Mouse (Mus musculus): ENCODE measurements around the gene Raver2. TPM values are rescaled to one million over a fixed set of nuclear protein-coding genes. Genes with fewer than 3 reads are reported as not detected.

Raver2 gene
- polyA plus RNA-seq (2012; fragmentation: generic; extraction: Trizol), result 0.04 TPM

DNA sequence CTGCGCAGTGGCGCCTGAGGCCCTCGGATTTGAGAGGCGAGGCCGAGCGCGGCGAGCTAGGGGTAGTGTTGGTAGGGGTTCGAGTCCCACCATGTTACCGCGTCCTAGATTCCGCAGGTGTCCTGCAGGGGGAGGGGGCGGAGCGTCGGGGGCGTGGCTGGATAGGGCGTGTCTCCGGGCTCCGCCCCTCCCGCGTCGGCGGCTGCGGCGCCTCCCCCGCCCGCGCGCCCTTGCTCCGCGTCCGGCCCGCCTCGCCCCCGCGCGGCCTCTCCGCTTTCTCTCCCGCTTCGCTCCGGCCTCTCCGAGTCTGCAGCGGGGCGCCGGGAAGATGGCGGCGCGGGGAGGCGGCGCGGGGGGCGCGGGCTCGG is at the start of gene Raver2:
Gene Raver2 (plus strand): TSS at position 198 of the 368 bp plus-strand sequence.
- no peak within 1 kb of the TSS for H3ac ChIP-seq (ENCODE audit: control insufficient read depth, insufficient read length)
- no peaks in the 10 kb centered on the region for H3K36me3 ChIP-seq (ENCODE audit: control insufficient read depth, insufficient read depth)
- peaks cover 19% of the 10 kb centered on the region for H3K27me3 ChIP-seq (ENCODE audit: control insufficient read depth, insufficient read depth, insufficient read length)
- H3K4me2 ChIP-seq (ENCODE audit: low read depth), result no peak within 1 kb of the TSS
- H3K79me2 ChIP-seq (ENCODE audit: control insufficient read depth, insufficient read depth), result no peaks in the 10 kb centered on the region
- no peak within 1 kb of the TSS for H3K4me3 ChIP-seq
- TF ChIP-seq MYOG (IDR thresholded peaks at IDR 0.05; ENCODE audit: control insufficient read depth in 1 of 3, insufficient read depth in 1 of 3, insufficient read length in 2 of 3, low read depth in 2 of 3) (no peak), E2F4 (IDR thresholded peaks at IDR 0.05; ENCODE audit: insufficient read depth) (no peak), REST (IDR thresholded peaks at IDR 0.05; ENCODE audit: insufficient read depth, insufficient read length) (no peak), USF1 (IDR thresholded peaks at IDR 0.05; ENCODE audit: low read depth) (no peak), TCF12 (IDR thresholded peaks at IDR 0.05; ENCODE audit: insufficient read depth, poor library complexity, severe bottlenecking) (no peak), MAX (IDR thresholded peaks at IDR 0.05; ENCODE audit: low read depth) (no peak), CEBPB (IDR thresholded peaks at IDR 0.05; ENCODE audit: insufficient read depth, poor library complexity, severe bottlenecking) (no peak), POLR2A (IDR thresholded peaks at IDR 0.05; ENCODE audit: insufficient read length, low read depth) (no peak), MYOD1 (IDR thresholded peaks at IDR 0.05; ENCODE audit: control insufficient read depth in 1 of 3, insufficient read length in 2 of 3, low read depth in 2 of 3) (no peak), TCF3 (IDR thresholded peaks at IDR 0.05; ENCODE audit: insufficient read length, low read depth) (no peak), SRF (IDR thresholded peaks at IDR 0.05; ENCODE audit: control insufficient read depth, insufficient read length, low read depth) (no peak), POLR2AphosphoS2 (IDR thresholded peaks at IDR 0.05; ENCODE audit: insufficient read length, low read depth) (no peak)

- TF ChIP-seq MYOD1 (IDR thresholded peaks at IDR 0.05; ENCODE audit: control insufficient read depth in 1 of 3, insufficient read length in 2 of 3, low read depth in 2 of 3), result no peak
- no peak for TF ChIP-seq POLR2A (IDR thresholded peaks at IDR 0.05; ENCODE audit: insufficient read length, low read depth)
- TF ChIP-seq MAX (IDR thresholded peaks at IDR 0.05; ENCODE audit: low read depth), result no peak
- TF ChIP-seq REST (IDR thresholded peaks at IDR 0.05; ENCODE audit: insufficient read depth, insufficient read length), result no peak
- no peak for TF ChIP-seq E2F4 (IDR thresholded peaks at IDR 0.05; ENCODE audit: insufficient read depth)
- TF ChIP-seq USF1 (IDR thresholded peaks at IDR 0.05; ENCODE audit: low read depth), result no peak
- TF ChIP-seq MYOG (IDR thresholded peaks at IDR 0.05; ENCODE audit: control insufficient read depth in 1 of 3, insufficient read depth in 1 of 3, insufficient read length in 2 of 3, low read depth in 2 of 3), result no peak
- TF ChIP-seq TCF12 (IDR thresholded peaks at IDR 0.05; ENCODE audit: insufficient read depth, poor library complexity, severe bottlenecking), result no peak
- no peak for TF ChIP-seq POLR2AphosphoS2 (IDR thresholded peaks at IDR 0.05; ENCODE audit: insufficient read length, low read depth)
- TF ChIP-seq CEBPB (IDR thresholded peaks at IDR 0.05; ENCODE audit: insufficient read depth, poor library complexity, severe bottlenecking), result no peak
- TF ChIP-seq SRF (IDR thresholded peaks at IDR 0.05; ENCODE audit: control insufficient read depth, insufficient read length, low read depth), result no peak
- H3K4me3 ChIP-seq, result no peak within 1 kb of the TSS
These were observed 48.2 kb upstream of the Raver2 start, which contains the start of gene Gm10577 for GRCm38 (mm10) chr4:101020596-101020995. Gm10577 (minus strand) TSS chr4:101020696.

DNA sequence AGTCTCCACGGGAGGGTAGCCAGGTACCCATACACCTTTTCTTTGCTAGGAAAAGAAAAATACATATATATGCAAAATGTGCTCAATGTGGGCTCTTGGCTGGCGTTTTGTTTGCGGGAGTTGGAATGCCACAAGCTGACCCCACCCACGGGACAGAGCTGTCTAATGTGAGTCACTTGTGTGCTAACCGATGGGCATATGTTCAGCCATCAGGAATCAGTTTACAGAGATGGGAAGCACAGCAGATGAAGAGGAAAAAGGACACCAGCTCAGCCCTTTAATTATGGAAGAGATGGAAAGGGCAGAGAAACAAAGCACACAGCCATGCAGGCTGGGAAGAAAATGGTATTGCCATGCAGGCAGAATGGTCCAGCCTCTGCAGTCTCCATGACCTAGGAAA is 42.2 kb upstream of the Raver2 start:
- no peaks in the 10 kb centered on the region for H3K79me2 ChIP-seq (ENCODE audit: control insufficient read depth, insufficient read depth)
- H3K36me3 ChIP-seq (ENCODE audit: control insufficient read depth, insufficient read depth), result no peaks in the 10 kb centered on the region
- H3ac ChIP-seq (ENCODE audit: control insufficient read depth, insufficient read length), result no peak overlapping the region
- TF ChIP-seq POLR2A (IDR thresholded peaks at IDR 0.05; ENCODE audit: insufficient read length, low read depth), result no peak
- no peak for TF ChIP-seq TCF12 (IDR thresholded peaks at IDR 0.05; ENCODE audit: insufficient read depth, poor library complexity, severe bottlenecking)
- no peak for TF ChIP-seq REST (IDR thresholded peaks at IDR 0.05; ENCODE audit: insufficient read depth, insufficient read length)
- no peak for TF ChIP-seq USF1 (IDR thresholded peaks at IDR 0.05; ENCODE audit: low read depth)
- TF ChIP-seq MYOD1 (IDR thresholded peaks at IDR 0.05; ENCODE audit: control insufficient read depth in 1 of 3, insufficient read length in 2 of 3, low read depth in 2 of 3), result no peak
- TF ChIP-seq E2F4 (IDR thresholded peaks at IDR 0.05; ENCODE audit: insufficient read depth), result no peak
- no peak for TF ChIP-seq MAX (IDR thresholded peaks at IDR 0.05; ENCODE audit: low read depth)
- no peak for TF ChIP-seq TCF3 (IDR thresholded peaks at IDR 0.05; ENCODE audit: insufficient read length, low read depth)
- TF ChIP-seq MYOG (IDR thresholded peaks at IDR 0.05; ENCODE audit: control insufficient read depth in 1 of 3, insufficient read depth in 1 of 3, insufficient read length in 2 of 3, low read depth in 2 of 3), result no peak
- TF ChIP-seq POLR2AphosphoS2 (IDR thresholded peaks at IDR 0.05; ENCODE audit: insufficient read length, low read depth), result no peak
- no peak for TF ChIP-seq SRF (IDR thresholded peaks at IDR 0.05; ENCODE audit: control insufficient read depth, insufficient read length, low read depth)
- no peak for TF ChIP-seq CEBPB (IDR thresholded peaks at IDR 0.05; ENCODE audit: insufficient read depth, poor library complexity, severe bottlenecking)
- H3K4me2 ChIP-seq (ENCODE audit: low read depth), result no peak overlapping the region
- no peak overlapping the region for H3K4me3 ChIP-seq
- H3K27me3 ChIP-seq (ENCODE audit: control insufficient read depth, insufficient read depth, insufficient read length), result no peaks in the 10 kb centered on the region

More at GRCm38 (mm10) chr4:101020596-101020995, 48.2 kb upstream of the Raver2 start, which contains the start of gene Gm10577:
- Histone ChIP-seq H3K4me2 (ENCODE audit: low read depth) (no peak within 1 kb of the TSS), H3K79me2 (ENCODE audit: control insufficient read depth, insufficient read depth) (no peaks in the 10 kb centered on the region), H3K36me3 (ENCODE audit: control insufficient read depth, insufficient read depth) (no peaks in the 10 kb centered on the region), H3ac (ENCODE audit: control insufficient read depth, insufficient read length) (no peak within 1 kb of the TSS), H3K27me3 (ENCODE audit: control insufficient read depth, insufficient read depth, insufficient read length) (no peaks in the 10 kb centered on the region)

DNA sequence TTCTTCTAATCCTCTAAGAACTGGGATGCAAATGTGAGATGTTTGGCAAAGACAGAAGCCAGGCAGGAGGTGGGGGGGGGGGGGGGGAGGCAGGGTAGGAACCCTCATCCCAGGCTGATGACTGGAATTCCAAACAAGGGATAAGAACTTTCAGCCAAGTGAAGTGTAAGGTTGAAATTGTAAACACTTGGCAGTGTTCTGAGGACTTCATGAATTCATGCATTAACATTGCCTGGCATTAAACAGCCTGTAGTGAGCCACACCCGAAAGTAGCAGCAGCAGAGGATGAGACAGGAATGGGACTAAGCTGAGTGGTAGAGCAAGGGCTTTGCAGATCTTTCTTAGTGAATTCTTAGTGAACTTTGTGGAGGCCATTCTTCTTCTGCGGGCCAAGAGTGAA is 41.8 kb upstream of the Raver2 start:
- no peak overlapping the region for H3K4me2 ChIP-seq (ENCODE audit: low read depth)
- TF ChIP-seq REST (IDR thresholded peaks at IDR 0.05; ENCODE audit: insufficient read depth, insufficient read length) (no peak), CEBPB (IDR thresholded peaks at IDR 0.05; ENCODE audit: insufficient read depth, poor library complexity, severe bottlenecking) (no peak), MYOG (IDR thresholded peaks at IDR 0.05; ENCODE audit: control insufficient read depth in 1 of 3, insufficient read depth in 1 of 3, insufficient read length in 2 of 3, low read depth in 2 of 3) (no peak), USF1 (IDR thresholded peaks at IDR 0.05; ENCODE audit: low read depth) (no peak), MAX (IDR thresholded peaks at IDR 0.05; ENCODE audit: low read depth) (no peak), TCF3 (IDR thresholded peaks at IDR 0.05; ENCODE audit: insufficient read length, low read depth) (no peak), MYOD1 (IDR thresholded peaks at IDR 0.05; ENCODE audit: control insufficient read depth in 1 of 3, insufficient read length in 2 of 3, low read depth in 2 of 3) (no peak), SRF (IDR thresholded peaks at IDR 0.05; ENCODE audit: control insufficient read depth, insufficient read length, low read depth) (no peak), POLR2A (IDR thresholded peaks at IDR 0.05; ENCODE audit: insufficient read length, low read depth) (no peak), TCF12 (IDR thresholded peaks at IDR 0.05; ENCODE audit: insufficient read depth, poor library complexity, severe bottlenecking) (no peak), E2F4 (IDR thresholded peaks at IDR 0.05; ENCODE audit: insufficient read depth) (no peak), POLR2AphosphoS2 (IDR thresholded peaks at IDR 0.05; ENCODE audit: insufficient read length, low read depth) (no peak)
- no peaks in the 10 kb centered on the region for H3K36me3 ChIP-seq (ENCODE audit: control insufficient read depth, insufficient read depth)
- no peaks in the 10 kb centered on the region for H3K27me3 ChIP-seq (ENCODE audit: control insufficient read depth, insufficient read depth, insufficient read length)
- H3K4me3 ChIP-seq, result no peak overlapping the region
- no peaks in the 10 kb centered on the region for H3K79me2 ChIP-seq (ENCODE audit: control insufficient read depth, insufficient read depth)
- no peak overlapping the region for H3ac ChIP-seq (ENCODE audit: control insufficient read depth, insufficient read length)
